Mouse (Mus musculus): ENCODE measurements around the gene Smpd1. TPM values are rescaled to one million over a fixed set of nuclear protein-coding genes. Genes with fewer than 3 reads are reported as not detected.

Smpd1 gene
- total and polyA plus RNA-seq, 3 experiments: 56.2 to 75.4 (median 68.5) TPM

Other genes with a start within 250 kb of the Smpd1 start
- not detected for gene Olfr689, start 243.2 kb upstream of the Smpd1 start, total RNA-seq (2021)
- gene Olfr689, start 243.2 kb upstream of the Smpd1 start, polyA plus RNA-seq (2012; rRNA removed): not detected in 2 replicates
- not detected for gene Olfr690, start 220.3 kb upstream of the Smpd1 start, total RNA-seq (2021)
- gene Olfr690, start 220.3 kb upstream of the Smpd1 start, polyA plus RNA-seq (2012; rRNA removed): not detected in 2 replicates
- not detected for gene Olfr691, start 212.1 kb upstream of the Smpd1 start, total RNA-seq (2021)
- not detected in 2 replicates for gene Olfr691, start 212.1 kb upstream of the Smpd1 start, polyA plus RNA-seq (2012; rRNA removed)
- gene Olfr692, start 186.1 kb upstream of the Smpd1 start, total RNA-seq (2021): not detected
- gene Olfr692, start 186.1 kb upstream of the Smpd1 start, polyA plus RNA-seq (2012; rRNA removed): not detected in 2 replicates
- gene Gm5901, start 179.3 kb upstream of the Smpd1 start, total RNA-seq (2021): not detected
- not detected in 2 replicates for gene Gm5901, start 179.3 kb upstream of the Smpd1 start, polyA plus RNA-seq (2012; rRNA removed)
- gene Fam160a2, start 154.3 kb upstream of the Smpd1 start, total RNA-seq (2021): 10 to 100 TPM; 18.5 to 25.5 TPM
- 50.5 and 54.7 TPM in 2 replicates for gene Fam160a2, start 154.3 kb upstream of the Smpd1 start, polyA plus RNA-seq (2012; rRNA removed)
- gene Cnga4, start 149.8 kb upstream of the Smpd1 start, total RNA-seq (2021): not detected
- gene Cnga4, start 149.8 kb upstream of the Smpd1 start, polyA plus RNA-seq (2012; rRNA removed): 0.13 and 0.26 TPM in 2 replicates
- gene Cckbr, start 128.6 kb upstream of the Smpd1 start, total RNA-seq (2021): not detected
- 0.04 and 0.10 TPM in 2 replicates for gene Cckbr, start 128.6 kb upstream of the Smpd1 start, polyA plus RNA-seq (2012; rRNA removed)
- 10 to 100 TPM; 71.0 to 90.9 TPM for gene Cavin3, start 72.1 kb upstream of the Smpd1 start, total RNA-seq (2021)
- 158 and 163 TPM in 2 replicates for gene Cavin3, start 72.1 kb upstream of the Smpd1 start, polyA plus RNA-seq (2012; rRNA removed)
- gene Apbb1, start 27.3 kb downstream of the Smpd1 start, total RNA-seq (2021): 10 to 100 TPM; 12.0 to 22.4 TPM
- 49.1 and 61.8 TPM in 2 replicates for gene Apbb1, start 27.3 kb downstream of the Smpd1 start, polyA plus RNA-seq (2012; rRNA removed)
- gene Hpx, start 45.8 kb downstream of the Smpd1 start, total RNA-seq (2021): 1 to 10 TPM in 1 of 2 experiments, under 1 TPM in 1; 0.52 to 7.0 TPM
- 0.25 and 2.0 TPM in 2 replicates for gene Hpx, start 45.8 kb downstream of the Smpd1 start, polyA plus RNA-seq (2012; rRNA removed)
- gene Trim3, start 79.2 kb downstream of the Smpd1 start, total RNA-seq (2021): 10 to 100 TPM; 24.2 to 33.8 TPM
- 34.6 and 36.2 TPM in 2 replicates for gene Trim3, start 79.2 kb downstream of the Smpd1 start, polyA plus RNA-seq (2012; rRNA removed)
- gene Timm10b, start 85.7 kb downstream of the Smpd1 start, total RNA-seq (2021): 100 to 1,000 TPM; 110 to 128 TPM
- gene Timm10b, start 85.7 kb downstream of the Smpd1 start, polyA plus RNA-seq (2012; rRNA removed): 120 and 145 TPM in 2 replicates
- gene Arfip2, start 86.1 kb downstream of the Smpd1 start, total RNA-seq (2021): 10 to 100 TPM; 55.5 to 65.4 TPM
- gene Arfip2, start 86.1 kb downstream of the Smpd1 start, polyA plus RNA-seq (2012; rRNA removed): 68.3 and 76.9 TPM in 2 replicates
- gene Gm45799, start 86.2 kb downstream of the Smpd1 start, total RNA-seq (2021): 1 to 10 TPM; 7.4 to 8.9 TPM
- 562 and 695 TPM in 2 replicates for gene Gm45799, start 86.2 kb downstream of the Smpd1 start, polyA plus RNA-seq (2012; rRNA removed)
- 1 to 10 TPM; 2.3 to 2.7 TPM for gene Dnhd1, start 96.5 kb downstream of the Smpd1 start, total RNA-seq (2021)
- gene Dnhd1, start 96.5 kb downstream of the Smpd1 start, polyA plus RNA-seq (2012; rRNA removed): 1.3 and 1.5 TPM in 2 replicates
- 100 to 1,000 TPM; 139 to 166 TPM for gene Ilk, start 182.2 kb downstream of the Smpd1 start, total RNA-seq (2021)
- gene Ilk, start 182.2 kb downstream of the Smpd1 start, polyA plus RNA-seq (2012; rRNA removed): 82.1 and 87.8 TPM in 2 replicates
- gene Rrp8, start 183.0 kb downstream of the Smpd1 start, total RNA-seq (2021): 10 to 100 TPM; 14.8 to 17.6 TPM
- 7.9 and 9.2 TPM in 2 replicates for gene Rrp8, start 183.0 kb downstream of the Smpd1 start, polyA plus RNA-seq (2012; rRNA removed)
- 100 to 1,000 TPM; 231 to 239 TPM for gene Taf10, start 190.0 kb downstream of the Smpd1 start, total RNA-seq (2021)
- 639 and 733 TPM in 2 replicates for gene Taf10, start 190.0 kb downstream of the Smpd1 start, polyA plus RNA-seq (2012; rRNA removed)
- 100 to 1,000 TPM; 113 to 129 TPM for gene Tpp1, start 197.9 kb downstream of the Smpd1 start, total RNA-seq (2021)
- 200 and 305 TPM in 2 replicates for gene Tpp1, start 197.9 kb downstream of the Smpd1 start, polyA plus RNA-seq (2012; rRNA removed)
- gene Dchs1, start 233.3 kb downstream of the Smpd1 start, total RNA-seq (2021): 1 to 10 TPM; 4.4 to 8.2 TPM
- gene Dchs1, start 233.3 kb downstream of the Smpd1 start, polyA plus RNA-seq (2012; rRNA removed): 8.2 and 9.5 TPM in 2 replicates

All from adrenal gland, adult 2 months (tissue).